Mouse (Mus musculus) mature B cell (primary cell): ENCODE data around the gene Gm49383.

Source experiments
- in situ Hi-C: fragments of 300-500 bp; cut with MboI; formaldehyde crosslinking; loops from 2 replicates; pipeline ENCODE4 v1.14.3; 2019

The Gm49383 gene

DNA sequence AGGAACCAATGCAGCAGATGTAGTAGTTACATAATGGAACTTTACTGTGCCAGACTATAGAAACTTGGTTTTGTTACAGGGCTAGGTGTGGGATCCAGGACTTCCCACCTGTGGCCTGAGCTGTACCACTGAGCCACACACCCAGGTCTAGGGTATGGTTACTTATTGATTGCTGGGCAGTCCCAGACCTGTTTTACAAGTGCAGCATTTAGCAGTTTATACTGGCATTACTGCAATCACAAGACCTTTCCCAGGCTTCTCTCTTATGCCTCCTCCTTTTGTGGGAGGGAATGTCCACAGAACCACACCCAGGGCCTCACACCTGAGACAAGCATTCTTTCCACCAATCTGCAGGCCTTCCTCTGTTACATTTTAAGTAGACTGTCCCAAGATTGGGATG lies 2.1 kb upstream of the Gm49383 start:
- in situ Hi-C loops: no loop called here

DNA sequence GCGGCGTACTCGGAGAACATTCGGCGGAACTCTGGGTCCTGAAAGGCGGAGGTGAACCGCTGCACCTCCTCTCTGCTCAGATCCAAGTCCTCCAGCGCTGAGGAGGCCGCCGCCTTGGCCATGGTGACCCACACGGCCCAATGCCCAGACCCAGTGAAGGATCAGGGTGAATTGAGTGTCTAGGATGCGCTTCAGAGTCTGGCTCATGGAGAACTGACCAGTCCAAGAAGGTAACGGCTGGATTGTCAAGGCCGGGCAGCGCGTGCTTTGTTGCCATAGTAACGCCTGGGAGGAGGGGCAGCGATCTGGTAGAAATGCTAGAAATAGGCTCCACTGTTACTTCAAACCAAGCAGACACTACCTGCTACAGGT lies 1.2 kb upstream of the Gm49383 start, which contains the start of gene Dnaaf2:
Gene Dnaaf2, minus strand, starts transcription at position 266 of the 372 bp plus-strand sequence.
- in situ Hi-C loops: no loop called here

DNA sequence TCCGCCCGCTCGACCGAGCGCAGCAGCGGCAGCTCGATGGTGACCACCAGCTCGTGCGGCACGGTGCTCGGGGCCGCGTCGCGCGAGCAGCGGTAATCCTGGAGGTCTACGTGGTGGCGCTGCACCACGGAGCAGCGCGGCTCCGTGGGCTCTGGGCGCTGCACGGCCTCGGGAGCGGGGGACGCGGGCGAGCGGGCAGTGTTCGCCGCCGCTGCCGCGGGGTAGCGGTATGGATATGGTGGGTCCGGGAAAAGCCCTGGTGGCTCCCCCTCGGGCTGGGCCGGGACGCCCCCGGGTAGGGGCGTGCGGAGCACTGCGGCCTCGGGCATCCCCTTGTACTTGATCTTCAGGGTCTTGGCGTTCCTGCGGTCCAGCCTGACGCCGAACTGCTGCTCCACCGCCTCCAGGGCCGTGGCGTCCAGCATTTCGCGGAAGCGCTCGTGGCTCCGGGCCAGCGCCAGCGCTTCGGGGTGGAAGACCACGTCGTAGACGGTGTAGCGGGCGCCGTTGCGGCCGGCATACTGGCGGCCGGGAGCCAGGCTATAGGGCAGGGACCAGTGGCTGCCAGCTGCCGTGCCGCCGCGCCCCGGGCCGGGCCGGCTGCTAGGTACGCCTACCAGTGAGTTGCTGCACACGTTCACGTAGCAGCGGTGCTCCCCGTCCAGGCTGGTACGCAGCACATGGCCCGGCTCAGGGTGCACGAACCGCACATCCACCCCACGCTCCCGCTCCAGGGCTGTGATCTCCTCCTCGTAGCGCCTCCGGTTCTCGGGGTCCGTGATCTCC lies 667 bp upstream of the Gm49383 start:
- in situ Hi-C loops: no loop called here

DNA sequence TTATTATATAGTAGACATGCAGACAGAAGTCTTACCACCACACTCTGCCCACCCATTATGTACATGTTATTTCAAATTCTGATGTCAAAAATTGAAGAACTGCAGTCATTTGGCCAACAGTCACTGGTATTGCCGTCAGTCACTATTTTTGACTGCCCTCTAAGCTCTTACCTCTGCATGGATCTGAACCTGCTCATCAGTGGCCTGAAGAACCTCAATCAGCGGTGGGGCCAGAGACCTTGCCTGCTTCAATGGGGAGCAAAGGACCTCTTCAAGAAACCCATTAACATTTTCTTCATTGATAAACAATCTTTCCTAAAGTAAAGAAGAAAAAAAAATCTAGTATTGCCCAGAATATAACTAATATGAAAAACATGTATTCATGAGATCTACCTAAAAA lies 4.3 kb downstream of the Gm49383 start:
- in situ Hi-C loops: no loop called here

DNA sequence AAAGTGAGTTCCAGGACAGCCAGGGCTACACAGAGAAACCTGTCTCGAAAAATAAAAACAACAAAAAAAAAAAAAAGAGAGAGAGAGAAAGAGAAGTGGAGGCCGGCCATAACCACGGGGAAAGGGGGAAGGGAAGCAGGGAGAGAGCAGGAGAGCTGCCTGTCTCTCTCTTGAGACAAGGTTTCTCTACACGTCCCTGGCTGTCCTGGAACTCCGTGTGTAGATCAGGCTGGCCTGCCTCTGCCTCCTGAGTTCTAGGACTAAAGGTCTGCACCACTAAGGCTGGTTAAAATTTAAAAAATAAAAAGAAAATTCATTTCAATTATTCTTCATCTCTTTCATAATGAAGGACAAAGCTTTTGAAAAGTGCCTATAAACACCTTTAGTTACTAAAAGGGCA lies 5.5 kb downstream of the Gm49383 start:
- in situ Hi-C loops: no loop called here

DNA sequence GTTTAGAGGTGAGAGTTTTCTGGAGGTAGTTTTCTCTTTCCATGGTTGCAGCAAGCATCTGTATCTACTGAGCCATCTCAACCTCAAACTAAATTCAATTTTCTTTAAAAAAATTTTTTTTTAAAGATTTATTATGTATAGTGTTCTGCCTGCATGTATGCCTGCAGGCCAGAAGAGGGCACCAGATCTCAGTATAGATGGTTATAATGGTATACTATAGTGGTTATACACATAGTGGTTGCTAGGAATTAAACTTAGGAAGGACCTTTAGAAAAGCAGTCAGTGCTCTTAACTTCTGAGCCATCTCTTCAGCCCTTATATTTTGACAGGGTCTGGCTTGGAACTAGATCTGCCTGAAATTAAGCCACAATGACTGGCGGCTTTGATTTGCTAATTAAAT lies 6.4 kb downstream of the Gm49383 start:
- in situ Hi-C loops: no loop called here

DNA sequence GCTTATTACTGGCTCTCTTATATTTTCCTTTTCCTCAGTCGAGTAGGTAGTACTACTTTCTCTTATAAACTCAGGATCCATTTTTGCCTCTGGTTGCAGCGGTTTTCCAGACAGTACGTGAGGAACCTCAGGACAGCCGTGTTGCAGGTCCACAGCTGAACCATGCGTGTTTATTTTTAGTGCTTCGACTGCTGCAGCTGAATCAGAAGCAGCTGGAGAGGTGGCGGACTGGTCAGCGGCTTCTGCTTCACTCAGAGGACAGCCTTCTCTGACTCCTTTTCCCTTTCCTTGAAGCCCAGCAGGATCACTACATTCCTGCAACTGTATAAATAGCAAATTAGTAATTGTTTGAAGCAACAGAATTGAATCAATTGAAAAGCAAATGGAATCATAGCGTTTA lies 6.8 kb downstream of the Gm49383 start:
- in situ Hi-C loops: no loop called here

DNA sequence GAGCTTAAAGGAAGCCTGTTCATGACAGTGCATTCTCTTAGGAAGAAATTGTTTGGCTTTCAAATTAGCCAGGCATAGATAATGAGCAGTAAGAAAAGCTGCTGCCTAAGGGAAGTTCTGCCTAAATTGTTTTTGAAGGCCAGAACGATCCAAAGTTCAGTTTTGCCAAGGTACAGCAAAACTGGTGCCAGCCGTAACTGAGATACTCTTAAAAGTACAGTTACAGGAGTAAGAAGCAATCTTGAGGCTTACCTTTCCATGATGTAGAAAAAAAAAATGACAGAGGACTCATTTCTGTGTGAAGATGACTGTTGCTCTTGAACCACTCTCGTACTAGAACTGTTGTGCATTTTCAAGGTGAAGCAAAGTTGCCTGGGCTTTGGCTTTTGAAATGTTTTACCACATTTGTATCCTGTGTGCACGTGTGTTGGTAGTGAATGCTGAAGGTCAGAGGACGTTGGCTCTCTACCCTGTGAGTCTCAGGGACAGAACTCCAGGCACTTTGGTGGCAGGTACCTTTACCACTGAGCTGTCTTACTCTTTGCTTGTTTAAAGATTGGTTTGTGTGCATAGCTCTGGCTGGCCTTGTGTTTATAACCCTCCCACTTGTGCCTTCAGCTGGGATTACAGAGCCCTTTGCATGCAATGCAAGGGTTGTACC lies 10.0 kb downstream of the Gm49383 start:
- in situ Hi-C loops: no loop called here

DNA sequence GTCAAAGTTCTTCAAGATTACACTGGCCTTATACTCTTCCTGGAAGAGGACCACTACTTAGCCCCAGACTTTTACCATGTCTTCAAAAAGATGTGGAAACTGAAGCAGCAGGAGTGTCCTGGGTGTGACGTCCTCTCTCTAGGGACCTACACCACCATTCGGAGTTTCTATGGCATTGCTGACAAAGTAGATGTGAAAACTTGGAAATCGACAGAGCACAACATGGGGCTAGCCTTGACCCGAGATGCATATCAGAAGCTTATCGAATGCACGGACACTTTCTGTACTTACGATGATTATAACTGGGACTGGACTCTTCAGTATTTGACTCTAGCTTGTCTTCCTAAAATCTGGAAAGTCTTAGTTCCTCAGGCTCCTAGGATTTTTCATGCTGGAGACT lies 11.5 kb downstream of the Gm49383 start:
- in situ Hi-C loops: no loop called here

DNA sequence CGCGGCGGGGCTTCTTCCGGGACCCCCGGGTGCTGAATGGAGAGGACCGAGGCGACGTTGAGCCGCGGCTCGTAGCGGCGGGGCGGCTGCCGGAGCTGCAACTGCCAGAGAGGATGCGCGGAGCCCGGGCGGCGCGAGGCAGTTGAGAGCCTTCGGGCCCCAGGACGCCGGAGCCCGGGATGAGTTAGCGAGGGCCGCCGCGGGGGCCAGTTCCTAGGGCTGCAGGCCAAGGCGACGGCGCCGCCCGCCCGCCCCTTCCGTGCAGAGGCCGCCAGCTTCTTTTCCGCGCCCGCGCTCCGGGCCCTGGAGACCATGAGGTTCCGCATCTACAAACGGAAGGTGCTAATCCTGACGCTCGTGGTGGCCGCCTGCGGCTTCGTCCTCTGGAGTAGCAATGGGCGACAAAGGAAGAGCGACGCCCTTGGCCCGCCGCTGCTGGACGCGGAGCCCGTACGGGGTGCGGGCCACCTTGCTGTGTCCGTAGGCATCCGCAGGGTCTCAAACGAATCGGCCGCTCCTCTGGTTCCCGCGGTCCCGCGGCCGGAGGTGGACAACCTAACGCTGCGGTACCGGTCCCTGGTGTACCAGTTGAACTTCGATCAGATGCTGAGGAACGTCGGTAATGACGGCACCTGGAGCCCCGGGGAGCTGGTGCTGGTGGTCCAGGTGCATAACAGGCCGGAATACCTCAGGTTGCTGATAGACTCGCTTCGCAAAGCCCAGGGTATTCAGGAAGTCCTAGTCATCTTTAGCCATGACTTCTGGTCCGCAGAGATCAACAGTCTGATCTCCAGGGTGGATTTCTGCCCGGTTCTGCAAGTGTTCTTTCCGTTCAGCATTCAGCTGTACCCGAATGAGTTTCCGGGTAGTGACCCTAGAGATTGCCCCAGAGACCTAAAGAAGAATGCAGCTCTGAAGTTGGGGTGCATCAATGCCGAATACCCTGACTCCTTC lies 12.3 kb downstream of the Gm49383 start:
- in situ Hi-C loops: no loop called here

DNA sequence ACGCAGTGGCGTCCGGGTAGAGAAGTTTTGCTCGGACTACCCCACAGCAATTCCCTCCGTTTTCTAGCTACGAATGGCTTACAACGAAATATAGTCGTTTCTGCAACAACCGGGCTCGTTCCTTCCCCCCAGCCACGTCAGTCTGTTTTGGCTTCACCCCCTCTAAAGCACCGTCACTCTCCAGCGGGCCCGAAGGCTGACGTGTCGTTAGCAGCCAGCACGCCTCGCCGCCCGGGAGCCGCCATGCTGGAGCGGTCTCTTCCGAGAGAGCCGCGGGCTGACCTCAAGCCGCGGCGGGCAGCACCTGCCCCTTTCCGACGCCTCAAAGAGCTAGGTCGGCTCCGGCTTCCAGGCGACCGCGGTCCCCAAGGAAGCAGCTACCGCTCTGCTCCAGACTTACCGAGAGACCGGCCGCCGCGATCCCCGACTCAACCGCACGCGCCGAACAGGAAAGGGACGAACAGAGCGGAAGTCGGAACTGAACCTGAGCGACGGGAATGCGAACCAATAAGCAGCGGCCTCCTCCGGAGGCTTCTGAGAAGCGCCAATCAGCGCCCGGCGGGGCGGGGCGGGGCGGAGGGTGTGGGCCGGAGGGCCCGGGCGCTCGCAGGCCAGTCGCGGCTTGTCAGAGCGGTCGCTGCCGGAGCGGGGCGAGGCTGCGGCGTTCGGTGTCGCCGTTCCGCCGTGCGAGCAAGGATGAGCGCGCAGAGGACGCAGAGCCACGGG lies 13.2 kb downstream of the Gm49383 start, which contains the start of the genes Rpl36al and Mgat2:
Gene Rpl36al, minus strand, starts transcription at position 501 of the 726 bp plus-strand sequence.
Gene Mgat2, plus strand, starts transcription at position 575 of the 726 bp plus-strand sequence.
- in situ Hi-C loops: no loop called here

DNA sequence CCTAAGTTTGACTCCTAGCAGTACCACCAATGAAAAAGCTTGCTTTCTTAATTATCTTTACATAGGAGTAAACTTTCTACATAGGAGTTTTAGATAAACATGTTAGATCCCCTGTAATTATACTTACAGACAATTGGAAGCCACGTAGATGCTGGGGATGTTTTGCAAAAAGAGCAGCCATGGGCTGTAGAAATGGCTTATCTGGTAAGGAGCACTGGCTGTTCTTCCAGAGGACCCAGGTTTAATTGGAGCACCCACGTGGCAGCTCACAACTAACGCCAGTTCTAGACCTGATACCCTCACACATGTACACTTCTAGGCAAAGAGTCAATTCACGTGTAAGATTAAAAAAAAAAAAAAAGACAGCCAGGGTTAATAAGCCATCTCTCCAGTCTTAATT lies 15.1 kb downstream of the Gm49383 start:
- in situ Hi-C loops: no loop called here

DNA sequence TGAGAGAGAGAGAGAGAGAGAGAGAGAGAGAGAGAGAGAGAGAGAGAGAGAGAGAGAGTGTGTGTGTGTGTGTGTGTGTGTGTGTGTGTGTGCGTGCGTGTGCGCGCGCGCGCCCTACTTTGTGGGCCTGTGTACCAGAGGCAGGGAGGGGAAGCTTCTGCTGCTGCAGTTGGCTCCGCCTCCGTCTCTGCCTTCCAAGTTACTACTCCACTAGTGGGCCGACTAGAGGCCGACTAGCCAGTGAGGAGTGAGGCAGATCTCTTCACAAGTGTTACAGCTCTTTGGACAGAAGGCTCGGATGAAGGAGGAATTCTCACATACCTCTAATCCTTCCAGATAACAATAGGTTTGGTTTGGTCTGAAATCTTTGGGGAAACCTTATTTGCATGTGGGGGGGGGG lies 17.5 kb downstream of the Gm49383 start:
- in situ Hi-C loops: no loop called here

DNA sequence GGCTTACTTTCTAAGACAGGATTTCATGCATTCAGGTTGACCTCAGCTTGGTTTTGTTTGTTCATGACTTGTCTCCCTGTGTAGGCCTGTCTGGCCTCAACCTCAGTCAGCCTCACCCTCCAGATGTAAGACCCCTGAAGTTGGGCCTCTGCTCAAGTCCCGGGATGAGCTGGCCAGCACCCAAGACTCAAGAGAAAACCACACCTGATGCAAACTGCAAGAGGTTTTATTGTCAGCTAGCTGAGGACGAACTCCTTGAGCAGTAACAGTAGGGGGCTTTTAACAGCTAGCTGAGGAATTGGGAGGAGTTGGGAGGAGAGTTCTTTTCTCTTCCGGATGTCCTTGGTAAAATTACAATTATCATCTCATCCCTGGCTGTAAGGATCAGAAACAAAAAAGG lies 19.4 kb downstream of the Gm49383 start:
- in situ Hi-C loops: no loop called here

DNA sequence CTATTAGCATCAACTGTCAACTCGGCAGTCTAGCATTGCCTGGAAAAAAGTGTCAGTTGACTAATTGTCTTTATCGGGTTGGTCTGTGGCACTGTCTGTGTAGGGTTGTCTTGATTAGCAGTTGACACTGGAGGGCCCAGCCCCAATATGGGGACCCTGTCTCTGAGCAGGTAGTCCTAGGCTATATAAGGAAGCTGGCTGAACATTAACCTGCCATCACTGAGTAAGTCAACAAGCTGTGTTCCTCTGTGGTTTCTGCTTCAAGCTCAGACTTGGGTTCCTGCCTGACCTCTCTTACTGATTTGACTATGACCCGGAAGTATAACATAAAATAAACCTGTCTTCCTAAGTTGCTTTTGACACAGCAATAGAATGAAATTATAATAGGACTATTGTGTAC lies 20.9 kb downstream of the Gm49383 start:
- in situ Hi-C loops: no loop called here

DNA sequence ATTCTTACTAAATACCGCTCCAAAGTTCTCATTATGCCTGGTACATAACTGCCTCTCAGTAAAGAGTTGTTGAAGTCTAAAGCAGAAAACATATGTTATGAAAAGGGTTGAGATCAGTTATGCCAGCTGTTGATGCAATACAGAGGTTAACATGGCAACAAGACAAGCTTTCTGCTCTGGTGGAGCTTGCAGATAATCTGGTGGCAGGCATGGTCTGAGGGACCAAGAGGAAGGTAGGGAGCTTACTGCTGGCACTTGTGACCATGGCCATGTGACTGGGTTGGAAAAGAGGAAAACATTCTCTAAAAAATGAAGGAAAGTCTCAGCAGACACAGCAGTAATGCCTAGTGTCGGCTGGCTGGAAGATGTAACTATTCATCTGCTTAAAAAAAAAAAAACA lies 25.6 kb downstream of the Gm49383 start:
- in situ Hi-C loops: loop anchor here (25.0 kb wide), 1 partner anchor 1791 kb away; the partner anchor contains the start of gene Psma3

DNA sequence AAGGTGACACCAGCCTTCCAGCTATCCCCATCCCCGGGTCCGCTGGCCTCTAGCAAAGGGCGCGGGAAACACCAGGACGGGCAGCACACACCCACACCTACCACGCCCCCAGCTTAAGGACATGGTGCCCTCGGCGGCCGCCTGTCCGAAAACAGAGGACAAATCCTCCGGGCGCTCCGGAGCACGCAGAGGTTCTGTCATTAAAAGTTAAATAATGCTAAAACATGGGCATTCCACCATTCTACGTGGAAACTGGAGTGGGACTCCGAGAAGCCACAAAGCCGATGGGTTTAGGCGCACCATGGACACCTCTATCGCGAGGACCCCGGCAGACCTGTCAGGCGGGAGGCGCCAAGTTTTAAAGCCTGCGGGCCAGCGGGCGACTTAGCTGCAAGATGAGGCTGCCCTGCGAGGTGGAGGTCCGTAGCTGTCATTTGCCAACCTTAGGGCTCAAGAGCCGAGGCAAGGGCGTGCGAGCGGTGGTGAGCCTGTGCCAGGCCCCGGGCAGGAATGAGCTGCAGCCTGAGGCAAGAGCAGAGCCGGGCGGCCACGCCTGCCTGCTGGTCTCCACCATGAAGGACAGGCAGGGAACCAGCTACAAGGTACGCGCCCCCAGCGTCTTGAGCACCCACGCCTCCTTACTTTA lies 28.3 kb downstream of the Gm49383 start, which contains the start of gene Lrr1:
Gene Lrr1, plus strand, starts transcription at position 354 of the 646 bp plus-strand sequence.
- in situ Hi-C loops: loop anchor here (25.0 kb wide), 1 partner anchor 1794 kb away; the partner anchor contains the start of gene Psma3

DNA sequence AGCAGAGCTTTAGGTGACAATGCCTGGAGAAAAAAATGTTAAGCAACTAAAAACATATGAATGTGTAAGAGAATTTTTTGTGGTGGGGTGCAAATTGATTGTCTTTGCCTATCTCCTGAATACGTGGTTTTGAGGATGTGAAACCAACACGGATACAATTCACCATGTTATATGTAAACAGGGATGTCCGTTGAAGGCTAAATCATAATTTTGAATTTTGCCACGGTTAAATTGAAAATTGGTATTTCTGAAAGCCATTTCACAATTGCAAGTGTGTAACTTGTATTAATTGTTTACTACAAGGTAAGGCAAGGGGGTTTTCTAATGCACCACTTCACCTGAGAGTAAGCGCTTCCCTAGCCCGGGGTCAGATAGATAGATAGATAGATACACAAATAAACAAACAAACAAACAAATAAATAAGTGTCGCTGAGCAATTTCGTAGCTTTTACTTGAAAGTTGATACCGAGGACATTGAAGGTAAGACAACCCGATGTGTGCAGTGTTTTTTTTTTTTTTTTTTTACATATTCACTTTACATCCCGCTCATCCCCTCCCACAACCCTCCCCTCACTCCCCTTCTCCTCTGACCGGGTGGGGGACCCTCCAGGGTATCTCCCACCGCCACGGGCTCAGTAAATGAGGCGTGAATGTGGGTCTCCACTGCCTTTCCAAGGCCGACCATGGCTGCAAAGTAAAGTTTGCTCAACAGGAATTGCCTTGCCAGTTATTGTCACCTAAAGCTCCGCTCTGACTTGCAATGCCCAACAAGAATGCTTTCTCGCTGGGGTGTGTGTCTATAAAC lies 29.0 kb downstream of the Gm49383 start:
- in situ Hi-C loops: loop anchor here (25.0 kb wide), 1 partner anchor 1794 kb away; the partner anchor contains the start of gene Psma3

DNA sequence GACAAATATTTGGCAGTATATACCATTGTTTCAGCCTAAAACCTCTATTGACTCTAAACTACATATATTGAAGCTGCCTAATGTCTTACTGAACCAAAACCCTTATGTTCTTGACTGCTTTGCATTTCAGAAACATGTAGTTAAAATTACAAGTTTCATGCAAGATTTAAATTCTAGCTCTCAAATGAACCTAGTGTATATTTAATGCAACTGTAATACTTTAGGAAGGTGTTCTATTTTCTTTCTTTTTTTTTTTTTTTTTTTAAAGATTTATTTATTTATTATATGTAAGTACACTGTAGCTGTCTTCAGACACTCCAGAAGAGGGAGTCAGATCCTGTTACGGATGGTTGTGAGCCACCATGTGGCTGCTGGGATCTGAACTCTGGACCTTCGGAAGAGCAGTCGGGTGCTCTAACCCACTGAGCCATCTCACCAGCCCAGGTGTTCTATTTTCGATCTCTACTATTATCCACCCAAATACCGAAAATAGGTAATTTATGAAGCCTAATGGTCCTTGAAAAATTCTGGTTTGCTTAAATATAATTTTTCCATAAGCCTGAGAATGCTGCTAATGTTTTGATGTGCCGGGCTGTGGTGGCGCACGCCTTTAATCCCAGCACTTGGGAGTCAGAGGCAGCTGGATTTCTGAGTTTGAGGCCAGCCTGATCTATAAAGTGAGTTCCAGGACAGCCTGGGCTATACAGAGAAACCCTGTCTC lies 29.9 kb downstream of the Gm49383 start:
- in situ Hi-C loops: loop anchor here (25.0 kb wide), 1 partner anchor 1795 kb away; the partner anchor contains the start of gene Psma3
